Mouse (Mus musculus): ENCODE data around the gene Klhl2.

The Klhl2 gene

GRCm38 (mm10) chr8:64764075-64764474, 85.7 kb downstream of the Klhl2 start:
- DNase-seq = no peak

- DNase-seq = no peak
Observed at GRCm38 (mm10) chr8:64762751-64763150, 87.1 kb downstream of the Klhl2 start.

GRCm38 (mm10) chr8:64761430-64761829, 88.4 kb downstream of the Klhl2 start:
- DNase-seq = peak; percentile 27

- DNase-seq = no peak
Observed at GRCm38 (mm10) chr8:64757956-64758355, 91.9 kb downstream of the Klhl2 start.

- no peak for DNase-seq
Observed at GRCm38 (mm10) chr8:64746215-64747058, 103.4 kb downstream of the Klhl2 start.

GRCm38 (mm10) chr8:64740547-64741211, 109.1 kb downstream of the Klhl2 start:
- DNase-seq = no peak

- no peak for DNase-seq
Observed at GRCm38 (mm10) chr8:64738916-64739315, 110.9 kb downstream of the Klhl2 start.

GRCm38 (mm10) chr8:64736767-64737323, 113.0 kb downstream of the Klhl2 start:
- DNase-seq = no peak

GRCm38 (mm10) chr8:64735161-64735560, 114.7 kb downstream of the Klhl2 start:
- DNase-seq = no peak

- DNase-seq = peak; percentile 96
Observed at GRCm38 (mm10) chr8:64733271-64733943, 116.4 kb downstream of the Klhl2 start, which contains the start of gene Msmo1. Msmo1 (minus strand) TSS chr8:64733792.

- no peak for DNase-seq
Observed at GRCm38 (mm10) chr8:64732596-64732995, 117.2 kb downstream of the Klhl2 start.

- no peak for DNase-seq
Observed at GRCm38 (mm10) chr8:64728156-64728555, 121.7 kb downstream of the Klhl2 start.

- no peak for DNase-seq
Observed at GRCm38 (mm10) chr8:64726190-64726695, 123.6 kb downstream of the Klhl2 start.

- DNase-seq = no peak
Observed at GRCm38 (mm10) chr8:64723206-64723605, 126.6 kb downstream of the Klhl2 start.

GRCm38 (mm10) chr8:64717868-64718267, 131.9 kb downstream of the Klhl2 start:
- DNase-seq = no peak

- DNase-seq = no peak
Observed at GRCm38 (mm10) chr8:64712499-64712898, 137.3 kb downstream of the Klhl2 start.

- no peak for DNase-seq
Observed at GRCm38 (mm10) chr8:64711544-64711943, 138.3 kb downstream of the Klhl2 start.

GRCm38 (mm10) chr8:64707481-64707880, 142.3 kb downstream of the Klhl2 start:
- no peak for DNase-seq

- no peak for DNase-seq
Observed at GRCm38 (mm10) chr8:64703191-64703590, 146.6 kb downstream of the Klhl2 start.

GRCm38 (mm10) chr8:64692651-64693201, 157.1 kb downstream of the Klhl2 start, which contains the start of gene Cpe:
Cpe (minus strand) TSS chr8:64693054.
- peak; percentile 93 for DNase-seq

- peak; percentile 42 for DNase-seq
Observed at GRCm38 (mm10) chr8:64691591-64692401, 158.0 kb downstream of the Klhl2 start.

GRCm38 (mm10) chr8:64690845-64691244, 159.0 kb downstream of the Klhl2 start:
- no peak for DNase-seq
